9 mouse cellular contexts compared by ENCODE assay signal in genomic region chr13:10538927-10539326, GRCm38 (mm10).
DNase-seq lines count a peak whose midpoint lies in the region; TF ChIP-seq lines count a peak whose summit lies in the region.
"Had no signal": no experiment of that assay in that cellular context is flagged by ENCODE, and none has a peak within 500 bp of the region (broad histone marks: within the 10 kb centered on the region; RNA-seq: fewer than 3 reads in every experiment).

No protein-coding gene starts in this region.

- H3K27me3 ChIP-seq in CH12.LX (replicated peaks) = no peaks in the 10 kb centered on the region
- H3K27me3 ChIP-seq: limb, embryonic 13.5 days had no signal

- no peaks in the 10 kb centered on the region for H3K9me3 ChIP-seq in CH12.LX (replicated peaks; ENCODE audit: low read length)
- H3K9me3 ChIP-seq: limb, embryonic 13.5 days had no signal

- H3K27ac ChIP-seq in left cerebral cortex, adult 2 months = no peak overlapping the region
- H3K27ac ChIP-seq in CH12.LX (ENCODE audit: insufficient read depth, low read depth) = no peak overlapping the region
- H3K27ac ChIP-seq: limb, embryonic 13.5 days had no signal

- TF ChIP-seq CTCF in left cerebral cortex, adult 2 months (IDR thresholded peaks at IDR 0.05) = peak; percentile 23
- TF ChIP-seq CTCF in CH12.LX (conservative IDR thresholded peaks at IDR 0.05 in 1 of 2, IDR thresholded peaks at IDR 0.05 in 1 of 2; ENCODE audit: low read depth in 2 of 2, low read length in 2 of 2) = peak in 1 of 2 experiments; percentile 42; a peak in 2 of 4 replicates

- DNase-seq in adrenal gland, postnatal 14 days = peak; percentile 40
- no peak for DNase-seq in adrenal gland, adult 2 months
- DNase-seq in left cerebral cortex, adult 2 months (ENCODE audit: extremely low spot score in 1 of 2, low spot score in 2 of 2) = no peak
- no peak for DNase-seq in left cerebral cortex, postnatal 25 days (ENCODE audit: low spot score in 2 of 2)
- DNase-seq in CH12.LX (ENCODE audit: extremely low read depth) = peak; percentile 28
- DNase-seq in kidney, postnatal 10 days = peak; percentile 7
- no peak for DNase-seq in heart, postnatal 36 days
- no peak for DNase-seq in MN1 (ENCODE audit: low spot score)

- dilution Hi-C loops in CH12.LX (cut with MboI; ENCODE audit: extremely low pct_ligation_motif_present, extremely low pct_unique_long_range_greater_than_20kb, low sequenced_read_pairs) = no loop called here

- in situ Hi-C loops in CH12.LX (cut with MboI; ENCODE audit: low pct_ligation_motif_present, low pct_unique_long_range_greater_than_20kb, low sequenced_read_pairs) = no loop called here

- no peak for TF ChIP-seq EP300 in CH12.LX (IDR thresholded peaks at IDR 0.05; ENCODE audit: low read length)

- no peak overlapping the region for H3K4me3 ChIP-seq in left cerebral cortex, adult 2 months
- no peak overlapping the region for H3K4me3 ChIP-seq in CH12.LX (replicated peaks in 1 of 3; ENCODE audit: low read depth in 2 of 3, low read length in 2 of 3, poor library complexity in 1 of 3)
- H3K4me3 ChIP-seq: limb, embryonic 13.5 days had no signal

- no peak overlapping the region for H3K9ac ChIP-seq in CH12.LX (ENCODE audit: insufficient read depth, low read depth)
- H3K9ac ChIP-seq: limb, embryonic 13.5 days had no signal

- no peak overlapping the region for H3K4me2 ChIP-seq in CH12.LX (ENCODE audit: insufficient read depth, low read depth, poor library complexity, severe bottlenecking)
- H3K4me2 ChIP-seq: limb, embryonic 13.5 days had no signal

- no peak for TF ChIP-seq POLR2A in CH12.LX (IDR thresholded peaks at IDR 0.05; ENCODE audit: low read depth, low read length)

- H3K79me2 ChIP-seq in CH12.LX (replicated peaks; ENCODE audit: control insufficient read depth, extremely low read depth, insufficient read depth, poor library complexity, severe bottlenecking) = no peaks in the 10 kb centered on the region

- H3K4me1 ChIP-seq in CH12.LX (ENCODE audit: control insufficient read depth in 1 of 2, insufficient read depth in 2 of 2) = peaks cover 0 to 9% of the 10 kb centered on the region in 2 experiments; a peak in 2 of 4 replicates
- H3K4me1 ChIP-seq: limb, embryonic 13.5 days had no signal

- no peaks in the 10 kb centered on the region for H3K36me3 ChIP-seq in CH12.LX (replicated peaks in 1 of 2; ENCODE audit: control insufficient read depth in 1 of 2, insufficient read depth in 1 of 2, low read length in 1 of 2)
- H3K36me3 ChIP-seq: limb, embryonic 13.5 days had no signal

- TF ChIP-seq RAD21 in CH12.LX (IDR thresholded peaks at IDR 0.05; ENCODE audit: low read depth, low read length) = peak; percentile 39

- intact Hi-C loops in left cerebral cortex, adult 2 months (cut with DNase I) = no loop called here
- intact Hi-C loops in left cerebral cortex, postnatal 25 days (cut with DNase I) = no loop called here
- intact Hi-C loops in heart, postnatal 36 days (cut with DNase I) = loop anchor here (10.0 kb wide), 1 partner anchor 654 kb away; no protein-coding TSS in a partner anchor

TF ChIP-seq in CH12.LX, 34 proteins besides CTCF, POLR2A, EP300 and RAD21:
- TF ChIP-seq IRF4 (IDR thresholded peaks at IDR 0.05; ENCODE audit: low read depth, low read length) = no peak
- TF ChIP-seq SMC3 (IDR thresholded peaks at IDR 0.05; ENCODE audit: low read depth, low read length) = peak; percentile 12; the same call in 1 of the 2 replicates

Comparison
In these comparisons a context has a peak if more than half of its experiments do, and no peak if none do; other contexts are left out.
1. DNase-seq: peak in adrenal gland, postnatal 14 days (single experiment), CH12.LX (single experiment) and kidney, postnatal 10 days (single experiment); none in adrenal gland, adult 2 months (single experiment), left cerebral cortex, adult 2 months (0 of 2), left cerebral cortex, postnatal 25 days (0 of 2), heart, postnatal 36 days (0 of 2) and MN1 (single experiment).